Mouse (Mus musculus) brain, embryonic 14.5 days (tissue): ENCODE data around the gene Lhfpl5.
"Not testable (repeated sequence)": the region's sequence is repeated elsewhere in the genome, so short reads cannot be mapped to it uniquely, and the experiment has no call there.

Experiments used
- CTCF ChIP-seq: fragments of 200-500 bp; IDR thresholded peaks from 2 replicates; pipeline ENCODE4 v1.5.1; 2012; ENCODE audit warnings: inconsistent platforms, mild to moderate bottlenecking, moderate library complexity, borderline replicate concordance; ENCODE audit not compliant: insufficient read depth, insufficient read length; ENCODE audit errors: extremely low read depth
- POLR2A ChIP-seq: fragments of 200-500 bp; IDR thresholded peaks from 2 replicates; pipeline ENCODE4 v1.6.1; 2012; ENCODE audit warnings: mild to moderate bottlenecking, inconsistent platforms, borderline replicate concordance; ENCODE audit not compliant: poor library complexity, insufficient read depth, insufficient read length, severe bottlenecking; ENCODE audit errors: extremely low read depth

DNA sequence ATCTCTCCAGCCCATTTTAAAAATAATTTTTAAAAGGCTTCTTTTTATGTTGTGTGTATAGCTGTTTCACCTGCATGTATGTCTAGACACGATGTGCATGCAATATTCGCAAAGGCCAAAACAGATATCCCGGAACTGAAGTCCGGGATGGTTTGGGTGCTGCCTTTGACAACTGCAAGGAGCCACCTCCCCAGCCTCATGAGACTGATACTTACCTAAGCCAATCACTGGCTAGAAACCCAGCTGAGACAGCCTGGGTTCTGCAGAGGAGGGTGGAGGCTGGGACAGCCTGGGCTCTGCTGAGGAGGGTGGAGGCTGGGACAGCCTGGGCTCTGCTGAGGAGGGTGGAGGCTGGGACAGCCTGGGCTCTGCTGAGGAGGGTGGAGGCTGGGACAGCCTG is 21.4 kb upstream of the Lhfpl5 start:
- not testable (repeated sequence) for TF ChIP-seq CTCF, POLR2A
